Mouse (Mus musculus): ENCODE results near the gene Gdpd1. TPM values are rescaled to one million over a fixed set of nuclear protein-coding genes. Genes with fewer than 3 reads are reported as not detected.
"Not testable (repeated sequence)": the region's sequence is repeated elsewhere in the genome, so short reads cannot be mapped to it uniquely, and the experiment has no call there.

Gdpd1 gene
- total RNA-seq, 2 experiments from 2014 or later, result 0.22 to 0.44 TPM

GRCm38 (mm10) chr11:87026096-87026875 is 47.6 kb downstream of the Gdpd1 start:
- peak; percentile 68 for ATAC-seq (ENCODE audit: poor library complexity, severe bottlenecking)

GRCm38 (mm10) chr11:87025351-87025750 is 48.5 kb downstream of the Gdpd1 start:
- no peak for ATAC-seq (ENCODE audit: poor library complexity, severe bottlenecking)

- not testable (repeated sequence) for ATAC-seq (ENCODE audit: poor library complexity, severe bottlenecking)
Measured at GRCm38 (mm10) chr11:87023240-87023639, 50.6 kb downstream of the Gdpd1 start.

- ATAC-seq (ENCODE audit: poor library complexity, severe bottlenecking), result no peak
Measured at GRCm38 (mm10) chr11:87022765-87023164, 51.1 kb downstream of the Gdpd1 start.

GRCm38 (mm10) chr11:87021551-87021950 is 52.3 kb downstream of the Gdpd1 start:
- no peak for ATAC-seq (ENCODE audit: poor library complexity, severe bottlenecking)

- ATAC-seq (ENCODE audit: poor library complexity, severe bottlenecking), result no peak
Measured at GRCm38 (mm10) chr11:87020449-87020848, 53.4 kb downstream of the Gdpd1 start.

GRCm38 (mm10) chr11:87019431-87019830 is 54.4 kb downstream of the Gdpd1 start:
- ATAC-seq (ENCODE audit: poor library complexity, severe bottlenecking), result no peak

- no peak for ATAC-seq (ENCODE audit: poor library complexity, severe bottlenecking)
Measured at GRCm38 (mm10) chr11:87018081-87018480, 55.8 kb downstream of the Gdpd1 start.

GRCm38 (mm10) chr11:87015691-87016090 is 58.2 kb downstream of the Gdpd1 start:
- ATAC-seq (ENCODE audit: poor library complexity, severe bottlenecking), result no peak

GRCm38 (mm10) chr11:87010476-87010875 is 63.4 kb downstream of the Gdpd1 start:
- ATAC-seq (ENCODE audit: poor library complexity, severe bottlenecking), result peak; percentile 74

- no peak for ATAC-seq (ENCODE audit: poor library complexity, severe bottlenecking)
Measured at GRCm38 (mm10) chr11:87007371-87007770, 66.5 kb downstream of the Gdpd1 start.

- no peak for ATAC-seq (ENCODE audit: poor library complexity, severe bottlenecking)
Measured at GRCm38 (mm10) chr11:87004960-87005755, 68.7 kb downstream of the Gdpd1 start.

- ATAC-seq (ENCODE audit: poor library complexity, severe bottlenecking), result no peak
Measured at GRCm38 (mm10) chr11:87002078-87002829, 71.6 kb downstream of the Gdpd1 start.

GRCm38 (mm10) chr11:87001217-87001616 is 72.6 kb downstream of the Gdpd1 start:
- ATAC-seq (ENCODE audit: poor library complexity, severe bottlenecking), result no peak

GRCm38 (mm10) chr11:86996266-86996665 is 77.6 kb downstream of the Gdpd1 start:
- no peak for ATAC-seq (ENCODE audit: poor library complexity, severe bottlenecking)

- ATAC-seq (ENCODE audit: poor library complexity, severe bottlenecking), result peak; percentile 64
Measured at GRCm38 (mm10) chr11:86995625-86996221, 78.1 kb downstream of the Gdpd1 start.

- ATAC-seq (ENCODE audit: poor library complexity, severe bottlenecking), result no peak
Measured at GRCm38 (mm10) chr11:86994791-86995624, 78.9 kb downstream of the Gdpd1 start.

GRCm38 (mm10) chr11:86994330-86994729 is 79.5 kb downstream of the Gdpd1 start:
- no peak for ATAC-seq (ENCODE audit: poor library complexity, severe bottlenecking)

- peak; percentile 87 for ATAC-seq (ENCODE audit: poor library complexity, severe bottlenecking)
Measured at GRCm38 (mm10) chr11:86993041-86994037, 80.5 kb downstream of the Gdpd1 start, which contains the start of gene Ypel2. Gene Ypel2 (minus strand): TSS chr11:86993707.

All from megakaryocyte, adult 5-6 weeks (primary cell).